Mouse (Mus musculus) lung, postnatal 4 days (tissue): ENCODE measurements around the gene Arl8b.
"Not testable (repeated sequence)": the region's sequence is repeated elsewhere in the genome, so short reads cannot be mapped to it uniquely, and the experiment has no call there.

Experiments used
- DNase-seq, 2 experiments: peaks; one replicate each; pipeline ENCODE4 v3.0.0; 2021

Gene Arl8b

DNA sequence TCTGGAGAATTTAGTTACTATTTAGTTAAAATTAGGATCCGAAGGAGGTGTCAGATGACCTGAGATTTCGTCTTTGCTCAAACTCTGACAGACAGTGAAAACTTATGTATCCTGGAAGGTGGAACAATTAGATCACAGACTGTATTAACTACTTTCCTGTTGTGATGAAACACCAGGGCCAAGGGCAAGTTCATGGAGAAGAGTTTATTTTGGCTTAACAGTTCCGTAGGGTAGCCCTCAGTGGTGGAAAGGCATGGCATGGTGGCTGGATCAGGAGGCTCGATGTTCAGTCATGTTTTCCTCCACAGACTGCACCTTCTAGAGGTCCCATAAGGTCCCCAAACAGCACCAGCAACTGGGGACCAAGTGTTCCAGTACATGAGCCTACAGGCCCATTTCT lies 54.2 kb downstream of the Arl8b start:
- DNase-seq = no peak

DNA sequence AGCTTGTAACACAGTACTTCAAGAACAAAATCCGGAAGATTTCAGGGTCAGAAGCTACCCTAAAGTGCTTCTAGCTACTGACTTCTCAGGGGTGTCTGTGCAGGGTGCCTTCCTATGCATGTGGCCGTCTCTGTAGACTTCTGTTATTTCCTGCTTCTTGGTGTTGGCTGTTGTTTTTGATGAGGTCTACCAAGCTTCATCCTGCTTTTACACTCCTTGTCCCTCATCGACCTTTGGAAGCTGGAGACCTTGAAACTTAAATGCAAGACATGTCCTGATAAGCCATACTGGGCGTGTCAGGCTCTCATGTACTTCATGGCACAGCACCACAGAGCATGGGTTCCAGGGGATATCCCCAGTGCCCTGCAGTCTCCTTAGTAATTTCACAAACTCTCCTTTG lies 55.1 kb downstream of the Arl8b start:
- DNase-seq = no peak

DNA sequence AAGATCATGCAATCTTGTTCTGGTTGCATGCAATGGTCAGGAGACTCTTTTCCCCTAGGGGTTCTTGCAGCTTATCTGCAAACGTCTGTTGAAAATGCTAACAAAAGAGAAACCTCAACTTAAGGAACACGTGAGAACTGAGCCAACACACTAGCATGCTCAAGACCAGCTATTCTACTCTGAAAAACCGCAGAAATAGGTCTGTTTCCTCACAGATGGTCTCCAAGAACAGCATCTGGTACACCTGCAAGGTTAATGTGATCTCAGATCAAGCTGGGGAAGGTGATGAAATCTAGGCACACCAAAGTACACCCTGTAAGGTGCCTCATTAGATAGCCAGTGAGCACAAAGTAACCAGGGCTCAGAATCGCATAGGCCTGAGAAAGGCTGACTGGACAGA lies 56.5 kb downstream of the Arl8b start:
- DNase-seq = no peak

DNA sequence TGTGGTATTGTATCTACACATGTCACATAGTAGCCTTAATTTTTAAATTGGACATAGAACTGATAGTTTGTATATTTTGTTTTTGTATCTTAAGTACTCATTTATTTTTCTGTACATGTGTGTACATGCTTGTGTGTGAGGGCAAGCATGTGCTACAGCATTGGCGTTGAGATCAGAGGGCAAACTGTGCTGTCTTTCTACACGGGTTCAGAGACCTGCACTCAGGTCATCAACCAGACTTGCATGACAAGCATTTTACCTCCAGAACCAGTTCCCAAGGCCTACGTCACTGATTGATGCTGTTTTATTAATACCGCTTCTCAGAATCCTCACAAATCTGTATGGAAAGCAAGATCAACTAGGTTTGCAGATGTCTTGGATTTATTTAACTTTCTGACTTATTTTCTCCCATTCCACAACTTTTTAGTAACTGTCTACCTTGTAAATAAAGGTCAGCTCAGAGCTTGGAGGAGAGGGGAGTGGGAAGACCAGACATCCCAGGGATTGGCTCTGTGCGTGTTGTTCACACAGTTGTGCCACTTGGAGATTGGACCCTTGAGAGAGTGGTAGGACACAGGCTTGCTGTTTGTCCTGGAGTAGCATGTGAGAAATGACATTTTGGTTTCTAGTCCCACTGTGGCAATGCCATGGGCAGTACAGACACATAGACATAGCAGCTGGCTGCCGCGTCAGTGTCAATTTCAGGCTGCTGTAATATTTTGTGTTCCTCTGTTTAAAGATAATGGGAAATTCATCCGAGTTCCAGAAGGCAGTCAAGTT lies 58.2 kb downstream of the Arl8b start:
- no peak for DNase-seq

DNA sequence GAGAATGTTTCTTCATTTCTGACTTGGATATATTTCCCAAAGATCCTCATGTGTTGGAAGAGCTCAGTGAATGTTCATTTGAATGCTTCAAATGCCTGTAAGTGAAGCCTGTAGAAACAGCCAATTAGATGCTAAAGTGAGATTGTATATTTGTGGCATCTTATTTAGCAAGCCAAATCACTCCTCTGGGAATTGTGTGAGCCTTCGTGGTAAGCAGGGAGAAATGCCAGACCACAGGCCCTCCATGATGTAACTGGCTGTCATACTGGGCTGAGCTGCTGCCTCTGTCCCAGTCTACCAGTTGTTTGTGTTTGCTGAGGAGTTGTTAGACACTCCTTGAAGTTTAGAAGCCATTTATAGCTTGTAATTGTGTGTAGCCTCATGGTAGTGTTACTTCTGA lies 60.8 kb downstream of the Arl8b start:
- DNase-seq = no peak

DNA sequence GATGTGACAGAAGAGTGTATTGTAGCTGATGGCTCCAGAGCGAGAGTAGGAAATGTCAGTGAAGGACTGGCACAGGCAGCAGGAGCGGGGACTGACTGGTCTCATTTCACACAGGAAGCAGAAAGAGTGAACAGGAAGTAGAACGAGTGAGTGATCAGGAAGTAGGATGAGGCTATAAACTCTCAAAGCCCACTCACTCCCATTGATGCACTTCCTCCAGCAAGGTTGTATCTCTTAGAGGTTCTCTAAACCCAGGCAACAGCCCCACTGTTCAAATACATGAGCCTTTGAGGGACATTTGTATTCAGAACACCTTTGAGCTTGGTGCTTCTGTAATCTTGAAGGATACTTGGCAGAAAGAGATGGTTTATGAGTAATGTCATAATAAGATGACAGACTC lies 61.2 kb downstream of the Arl8b start:
- DNase-seq = no peak

DNA sequence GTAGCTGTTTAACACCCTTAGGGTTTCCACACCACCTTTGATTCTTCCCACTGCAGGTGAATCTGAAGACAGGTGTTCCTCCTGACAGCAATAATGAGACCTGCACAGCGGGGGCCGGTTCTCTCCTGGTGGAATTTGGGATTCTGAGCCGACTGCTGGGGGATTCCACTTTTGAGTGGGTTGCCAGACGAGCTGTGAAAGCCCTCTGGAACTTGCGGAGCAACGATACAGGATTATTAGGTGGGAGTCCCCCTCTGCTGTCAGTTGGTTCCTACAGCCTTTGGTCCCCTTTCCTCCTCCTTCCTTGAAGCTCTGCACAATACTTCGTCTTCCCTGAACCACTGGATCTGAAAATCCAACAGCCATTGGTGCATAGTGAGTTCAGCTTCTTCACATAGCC lies 61.9 kb downstream of the Arl8b start:
- DNase-seq = no peak

DNA sequence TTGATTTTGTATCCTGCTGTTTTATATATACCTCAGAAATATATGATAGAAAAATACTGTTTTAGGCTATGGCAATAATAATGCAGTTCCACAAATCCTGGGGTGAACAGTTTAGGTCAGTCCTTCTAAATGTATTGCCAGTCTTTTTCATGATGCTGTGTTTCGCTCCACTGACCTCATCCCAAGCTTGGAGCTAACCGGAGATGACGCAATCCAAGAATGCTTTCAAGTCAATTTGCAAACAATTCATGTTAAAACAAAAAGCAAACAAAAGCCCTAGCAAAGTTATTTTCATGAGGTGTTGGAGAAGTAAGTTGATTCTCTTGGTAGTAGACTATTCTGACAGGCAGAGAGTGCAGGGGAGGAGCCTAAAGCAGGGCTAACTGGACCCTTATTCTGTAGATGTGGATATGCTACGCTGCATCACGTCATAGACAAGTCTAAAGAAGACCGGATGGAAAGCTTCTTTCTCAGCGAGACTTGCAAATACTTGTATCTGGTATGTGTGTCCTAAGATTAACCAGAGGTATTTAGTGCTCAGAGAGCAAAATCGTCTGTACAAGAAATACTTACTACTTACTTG lies 69.3 kb downstream of the Arl8b start:
- no peak for DNase-seq

DNA sequence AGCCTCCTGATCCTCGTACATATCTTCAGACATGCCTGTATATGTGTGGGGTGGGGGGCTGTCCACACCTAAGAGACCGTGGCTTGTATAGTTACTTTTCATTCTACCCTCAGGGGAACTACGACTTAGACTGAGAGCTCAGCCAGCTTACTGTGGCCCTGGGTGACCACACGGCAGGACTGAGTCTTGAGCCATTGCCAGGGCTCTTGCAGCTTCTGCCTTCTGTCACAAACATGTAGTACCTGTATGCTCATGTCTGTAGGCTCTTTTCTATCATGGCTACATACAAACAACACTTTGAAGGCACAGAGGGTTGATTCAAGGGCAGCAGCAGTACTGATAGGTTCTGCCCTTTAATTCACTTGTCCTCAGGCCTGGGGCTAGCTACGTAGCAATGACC lies 70.1 kb downstream of the Arl8b start:
- no peak for DNase-seq

DNA sequence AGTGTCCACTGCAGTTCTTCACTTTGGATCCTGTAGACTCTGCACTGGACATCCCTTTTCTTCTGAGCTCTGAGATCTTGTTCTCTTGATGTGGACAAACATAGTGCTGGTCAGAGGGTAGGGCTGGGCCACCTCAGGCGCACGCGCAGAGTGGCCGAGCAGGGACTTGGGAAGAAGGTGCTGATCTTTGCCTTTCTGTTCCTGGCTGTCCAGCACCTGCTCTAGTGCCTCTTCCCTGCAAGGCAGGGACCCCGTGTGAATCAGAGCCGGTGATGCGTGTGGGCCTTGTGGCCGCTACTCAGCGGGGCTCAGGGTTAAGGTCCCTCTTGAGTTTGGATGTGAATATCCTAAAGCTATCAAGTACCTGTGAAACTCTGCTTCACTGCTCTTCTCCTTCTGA lies 75.7 kb downstream of the Arl8b start:
- DNase-seq = no peak

DNA sequence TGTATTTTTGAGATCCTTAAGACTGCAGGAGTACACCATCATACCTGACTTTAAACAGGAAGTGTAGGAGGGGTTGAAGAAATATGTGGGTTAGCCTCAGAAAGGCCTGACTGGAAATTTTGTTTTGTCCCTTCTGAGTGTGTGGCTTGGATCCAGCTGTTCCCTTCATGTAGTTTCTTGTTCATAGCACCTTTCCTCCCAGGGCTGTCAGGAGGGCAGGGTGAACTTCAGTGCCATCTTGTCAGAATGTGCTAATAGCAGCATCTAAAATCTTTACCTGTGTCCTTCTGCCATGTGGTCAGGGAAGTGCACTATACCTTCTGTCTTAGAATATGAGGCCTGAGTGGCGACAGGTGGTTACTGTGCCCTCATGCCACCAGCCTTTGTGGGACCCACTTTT lies 78.3 kb downstream of the Arl8b start:
- DNase-seq = no peak

DNA sequence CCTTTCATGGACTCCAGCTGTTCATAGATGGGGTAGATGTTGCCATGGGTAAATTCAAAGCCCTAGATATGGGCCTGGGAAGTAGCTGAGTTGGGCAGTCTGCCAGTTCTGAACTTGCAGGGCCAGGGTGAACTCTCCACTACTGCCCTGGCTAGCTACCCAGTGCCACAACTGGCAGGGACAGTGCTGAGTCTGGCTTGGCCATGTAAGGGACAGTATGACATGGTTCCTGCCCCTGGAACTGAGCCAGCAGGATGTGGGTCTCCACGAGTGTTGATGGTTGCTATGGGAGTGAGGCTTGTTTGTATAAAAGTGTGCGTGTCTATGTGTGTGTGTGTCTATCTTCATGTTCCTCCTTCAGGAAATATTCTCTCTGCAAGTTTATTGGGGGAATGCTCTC lies 79.6 kb downstream of the Arl8b start:
- peak; percentile 20 to 42 for DNase-seq

DNA sequence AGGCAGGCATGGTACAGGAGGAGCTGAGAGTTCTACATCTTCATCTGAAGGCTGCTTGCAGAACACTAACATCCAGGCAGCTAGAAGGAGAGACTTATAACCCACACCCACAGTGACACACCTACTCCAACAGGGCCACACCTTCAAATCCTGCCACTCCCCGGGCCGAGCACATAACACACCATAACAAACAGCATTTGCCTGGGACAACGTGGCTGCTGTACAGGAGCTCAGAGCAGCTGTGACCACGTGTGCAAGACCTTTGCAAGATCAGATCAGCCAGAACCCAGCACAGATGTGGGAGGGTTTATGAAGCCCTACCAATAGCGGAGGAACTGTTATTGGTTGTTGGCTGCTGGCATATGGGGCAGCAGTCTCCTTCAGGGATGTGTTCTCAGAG lies 83.4 kb downstream of the Arl8b start:
- DNase-seq = no peak

DNA sequence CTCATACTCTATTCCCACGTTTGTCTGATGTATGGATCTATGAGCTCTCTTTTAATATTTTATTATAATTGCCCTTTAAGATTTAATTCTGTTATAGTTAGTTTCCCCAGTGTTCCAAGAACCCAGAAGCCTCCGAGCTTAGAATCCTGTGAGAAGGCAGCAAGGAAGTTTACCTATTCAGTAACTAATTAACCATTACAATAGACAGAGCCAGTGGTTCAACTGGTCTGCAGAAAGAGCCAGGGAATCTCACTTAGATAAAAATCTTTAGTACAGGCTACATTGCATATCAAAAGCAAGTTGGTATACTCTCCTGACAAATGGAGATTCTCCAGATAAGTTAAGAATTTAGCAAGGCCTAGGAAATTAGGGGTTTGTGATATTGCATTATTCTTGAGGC lies 86.1 kb downstream of the Arl8b start:
- DNase-seq = not testable (repeated sequence)

DNA sequence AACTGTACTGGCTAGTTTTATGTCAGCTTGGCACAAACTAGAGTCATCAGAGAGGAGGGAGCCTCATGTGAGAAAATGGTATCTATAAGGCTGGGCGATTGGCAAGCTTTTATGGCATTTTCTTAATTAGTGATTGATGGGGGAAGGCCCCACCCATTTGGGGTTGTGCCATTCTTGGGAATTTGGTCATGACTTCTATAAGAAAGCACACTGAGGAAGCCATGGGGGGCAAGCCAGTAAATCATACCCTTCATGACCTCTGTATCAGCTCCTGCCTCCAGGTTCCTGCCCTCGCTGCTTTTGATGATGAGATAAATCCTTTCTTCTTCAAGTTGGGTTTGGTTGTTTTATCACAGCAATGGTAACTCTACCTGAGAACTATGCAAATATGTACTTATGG lies 87.5 kb downstream of the Arl8b start:
- no peak for DNase-seq

DNA sequence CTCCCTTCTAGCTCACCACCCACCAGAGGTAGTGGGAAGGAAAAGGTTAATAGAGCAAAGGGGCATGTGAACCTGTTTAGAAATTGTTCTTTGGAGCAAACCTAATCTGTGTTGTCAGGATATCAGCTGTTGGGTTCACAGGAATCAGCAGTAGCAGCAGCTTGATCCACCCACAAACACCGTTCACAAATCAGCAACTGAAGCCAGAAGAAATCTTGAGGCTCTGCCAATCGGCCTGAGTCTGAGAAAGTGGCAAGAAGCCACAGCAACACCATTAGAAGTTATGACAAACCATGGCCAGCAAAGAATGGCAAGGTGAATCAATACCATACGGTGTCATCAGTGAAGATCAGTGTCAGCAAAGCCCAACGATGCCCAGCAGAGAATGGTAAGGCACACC lies 88.4 kb downstream of the Arl8b start:
- DNase-seq = no peak
